Mouse (Mus musculus) CH12.LX (cell line): ENCODE results near the gene Coro2a. TPM values are rescaled to one million over a fixed set of nuclear protein-coding genes. Genes with fewer than 3 reads are reported as not detected.
A peak's percentile ranks its signal among the peaks of the same experiment; 100 is the strongest.

ENCODE experiments used
- DNase-seq: peaks from one replicate; pipeline ENCODE4 v3.0.0-alpha.2; 2013; ENCODE audit errors: extremely low read depth
- H3K27ac ChIP-seq: 2 replicates; pipeline ENCODE4 v1.5.1; 2012; ENCODE audit warnings: low read depth, mild to moderate bottlenecking, control low read depth, moderate library complexity; ENCODE audit not compliant: insufficient read depth
- H3K27me3 ChIP-seq: replicated peaks from 2 replicates; pipeline ENCODE3; 2012; ENCODE audit warnings: inconsistent platforms
- H3K36me3 ChIP-seq, 2 experiments: replicated peaks in 1 of 2; 2 replicates each; pipeline versions ENCODE3 to v1.6.1; 2012; ENCODE audit warnings: inconsistent platforms in 1 of 2, low read length in 1 of 2, mild to moderate bottlenecking in 1 of 2, mixed read lengths in 1 of 2, moderate library complexity in 1 of 2; ENCODE audit not compliant: control insufficient read depth in 1 of 2, insufficient read depth in 1 of 2
- H3K4me1 ChIP-seq, 2 experiments: 2 replicates each; pipeline ENCODE4 v1.6.1; 2012; ENCODE audit warnings: inconsistent platforms in 1 of 2, moderate library complexity in 1 of 2; ENCODE audit not compliant: insufficient read depth in 2 of 2, control insufficient read depth in 1 of 2
- H3K4me2 ChIP-seq: 2 replicates; pipeline ENCODE4 v1.6.1; 2012; ENCODE audit warnings: low read depth, mild to moderate bottlenecking, control low read depth; ENCODE audit not compliant: poor library complexity, insufficient read depth, severe bottlenecking
- H3K4me3 ChIP-seq, 3 experiments: fragments of 150-350 bp in 1 of 3; sonication (generic) in 1 of 3; replicated peaks in 1 of 3; 2 replicates each; pipeline versions ENCODE3 to v1.5.1; 2011 to 2012; ENCODE audit warnings: low read depth in 2 of 3, low read length in 2 of 3, mild to moderate bottlenecking in 2 of 3, moderate library complexity in 2 of 3, control low read depth in 1 of 3, improper control_type of control experiment in 1 of 3, inconsistent platforms in 1 of 3, mixed read lengths in 1 of 3; ENCODE audit not compliant: poor library complexity in 1 of 3
- H3K79me2 ChIP-seq: replicated peaks from 2 replicates; pipeline ENCODE4 v1.6.1; 2012; ENCODE audit warnings: mild to moderate bottlenecking, moderate library complexity; ENCODE audit not compliant: control insufficient read depth, poor library complexity, insufficient read depth, severe bottlenecking; ENCODE audit errors: extremely low read depth
- H3K9ac ChIP-seq: 2 replicates; pipeline ENCODE4 v1.6.1; 2012; ENCODE audit warnings: low read depth, mild to moderate bottlenecking, control low read depth, moderate library complexity; ENCODE audit not compliant: insufficient read depth
- H3K9me3 ChIP-seq: replicated peaks from 2 replicates; pipeline ENCODE3; 2012; ENCODE audit warnings: low read length, inconsistent platforms, mixed read lengths
- BHLHE40 ChIP-seq: IDR thresholded peaks from 2 replicates; pipeline ENCODE4 v1.6.1; 2011; ENCODE audit warnings: mild to moderate bottlenecking, low read depth, low read length, improper control_type of control experiment
- CHD1 ChIP-seq: IDR thresholded peaks from 2 replicates; pipeline ENCODE4 v1.6.1; 2012; ENCODE audit warnings: low read depth, low read length, improper control_type of control experiment, inconsistent platforms
- CTCF ChIP-seq, 2 experiments: IDR thresholded peaks in 1 of 2; conservative IDR thresholded peaks in 1 of 2; 2 replicates each; pipeline ENCODE4 v1.5.1; 2011 to 2012; ENCODE audit warnings: low read depth in 2 of 2, low read length in 2 of 2, improper control_type of control experiment in 1 of 2, inconsistent platforms in 1 of 2, mild to moderate bottlenecking in 1 of 2, moderate library complexity in 1 of 2
- E2F4 ChIP-seq: IDR thresholded peaks from 2 replicates; pipeline ENCODE4 v1.6.1; 2011; ENCODE audit warnings: low read depth, low read length, improper control_type of control experiment; ENCODE audit not compliant: insufficient replicate concordance
- EP300 ChIP-seq: IDR thresholded peaks from 2 replicates; pipeline ENCODE4 v1.6.1; 2011; ENCODE audit warnings: low read length, improper control_type of control experiment
- ETS1 ChIP-seq: conservative IDR thresholded peaks from 2 replicates; pipeline ENCODE4 v1.6.1; 2012; ENCODE audit warnings: low read depth, mild to moderate bottlenecking, inconsistent platforms, low read length, improper control_type of control experiment, moderate library complexity
- GABPA ChIP-seq: IDR thresholded peaks from 2 replicates; pipeline ENCODE4 v1.6.1; 2012; ENCODE audit warnings: low read depth, low read length, improper control_type of control experiment, inconsistent platforms; ENCODE audit not compliant: insufficient replicate concordance
- IRF4 ChIP-seq: IDR thresholded peaks from 2 replicates; pipeline ENCODE4 v1.6.1; 2014; ENCODE audit warnings: low read depth, mild to moderate bottlenecking, inconsistent platforms, low read length, improper control_type of control experiment
- JUN ChIP-seq: IDR thresholded peaks from 2 replicates; pipeline ENCODE4 v1.6.1; 2011; ENCODE audit warnings: low read depth, mild to moderate bottlenecking, low read length, improper control_type of control experiment, moderate library complexity; ENCODE audit not compliant: insufficient read depth
- MAFK ChIP-seq: IDR thresholded peaks from 2 replicates; pipeline ENCODE4 v1.6.1; 2011; ENCODE audit warnings: low read length, improper control_type of control experiment; ENCODE audit not compliant: insufficient replicate concordance
- MYC ChIP-seq: IDR thresholded peaks from 2 replicates; pipeline ENCODE4 v1.6.1; 2011; ENCODE audit warnings: low read depth, mild to moderate bottlenecking, improper control_type of control experiment, low read length
- NRF1 ChIP-seq: IDR thresholded peaks from 2 replicates; pipeline ENCODE4 v1.6.1; 2014; ENCODE audit warnings: low read depth, mild to moderate bottlenecking, inconsistent platforms, low read length, improper control_type of control experiment, moderate library complexity
- POLR2A ChIP-seq: IDR thresholded peaks from 2 replicates; pipeline ENCODE4 v1.6.1; 2011; ENCODE audit warnings: low read depth, mild to moderate bottlenecking, improper control_type of control experiment, low read length
- RAD21 ChIP-seq: IDR thresholded peaks from 2 replicates; pipeline ENCODE4 v1.6.1; 2011; ENCODE audit warnings: low read depth, mild to moderate bottlenecking, low read length, improper control_type of control experiment, moderate library complexity
- SIN3A ChIP-seq: IDR thresholded peaks from 2 replicates; pipeline ENCODE4 v1.6.1; 2012; ENCODE audit warnings: low read length, improper control_type of control experiment, inconsistent platforms
- TBP ChIP-seq: conservative IDR thresholded peaks from 2 replicates; pipeline ENCODE4 v1.6.1; 2011; ENCODE audit warnings: low read depth, low read length, improper control_type of control experiment
- TCF12 ChIP-seq: IDR thresholded peaks from 2 replicates; pipeline ENCODE4 v1.6.1; 2014; ENCODE audit warnings: low read depth, mild to moderate bottlenecking, inconsistent platforms, low read length, improper control_type of control experiment
- UBTF ChIP-seq: IDR thresholded peaks from 2 replicates; pipeline ENCODE4 v1.6.1; 2012; ENCODE audit warnings: low read depth, mild to moderate bottlenecking, inconsistent platforms, low read length, improper control_type of control experiment, moderate library complexity
- ZKSCAN1 ChIP-seq: IDR thresholded peaks from 2 replicates; pipeline ENCODE4 v1.6.1; 2012; ENCODE audit warnings: low read depth, inconsistent platforms, low read length, improper control_type of control experiment, borderline replicate concordance
- ZMIZ1 ChIP-seq: IDR thresholded peaks from 2 replicates; pipeline ENCODE4 v1.6.1; 2012; ENCODE audit warnings: low read depth, mild to moderate bottlenecking, inconsistent platforms, low read length, improper control_type of control experiment
- dilution Hi-C: fragments of 300-500 bp; cut with MboI; formaldehyde crosslinking; loops from 2 replicates; pipeline ENCODE4 v1.14.3; 2020; ENCODE audit warnings: low sequenced_read_pairs; ENCODE audit not compliant: extremely low pct_unique_long_range_greater_than_20kb, extremely low pct_ligation_motif_present
- in situ Hi-C: fragments of 300-500 bp; cut with MboI; formaldehyde crosslinking; loops from 3 replicates; pipeline ENCODE4 v1.14.3; 2019; ENCODE audit warnings: low sequenced_read_pairs, low pct_ligation_motif_present, low pct_unique_long_range_greater_than_20kb, mixed read lengths
- polyA plus RNA-seq: library from polyadenylated mRNA; unstranded; fragments of >175 nt; gene quantifications from 2 replicates; pipeline ENCODE4 v1.2.1, GENCODE M21; 2012; ENCODE audit warnings: low read depth; ENCODE audit not compliant: insufficient read length
- total RNA-seq, 2 experiments: library from RNA; depleted of rRNA; stranded (reverse); fragments of 300-350 nt in 1 of 2; fragments of >200 nt in 1 of 2; gene quantifications; 2 replicates each; pipeline ENCODE4 v1.2.3; 2012 to 2014

Coro2a gene
- total and polyA plus RNA-seq, 3 experiments, result 24.6 to 223 (median 129) TPM

DNA sequence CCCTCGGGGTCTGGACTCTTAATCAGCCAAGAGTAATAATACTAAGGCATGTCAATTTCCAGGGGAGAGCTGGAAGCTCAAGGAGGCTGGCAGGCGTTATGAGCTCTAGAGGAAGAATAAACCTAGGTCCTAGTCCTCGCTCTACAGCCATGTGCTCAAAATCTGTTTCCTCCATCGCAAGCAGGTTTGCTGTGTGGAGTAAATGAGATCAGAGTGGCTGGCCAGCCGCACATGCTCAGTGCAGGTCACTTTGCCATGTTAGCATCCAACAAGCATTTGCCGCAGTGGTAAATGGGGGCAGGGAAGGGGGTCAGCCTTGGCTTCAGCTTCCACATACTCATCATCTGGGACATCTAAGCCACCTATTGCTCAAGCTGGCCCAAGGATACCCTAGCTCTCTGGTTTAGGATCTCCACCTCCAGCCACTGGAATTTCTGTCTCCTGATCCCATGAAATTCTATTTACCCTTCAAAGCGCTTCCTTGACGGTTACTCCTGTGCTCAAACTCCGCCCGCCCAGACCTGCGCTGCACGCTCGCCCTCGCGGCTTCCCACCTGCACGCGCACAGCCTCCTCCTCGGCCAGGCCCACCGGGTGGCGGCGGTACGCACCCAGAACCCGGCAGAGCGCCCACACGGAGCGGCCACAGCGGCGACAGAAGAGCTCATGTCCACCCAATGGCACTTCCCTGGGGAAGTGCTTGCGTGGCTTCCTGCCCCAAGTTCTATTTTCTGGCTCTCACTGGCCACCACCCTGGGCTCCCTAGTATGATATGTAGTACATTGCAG is 67.9 kb downstream of the Coro2a start (continued):
- no peak for TF ChIP-seq GABPA

DNA sequence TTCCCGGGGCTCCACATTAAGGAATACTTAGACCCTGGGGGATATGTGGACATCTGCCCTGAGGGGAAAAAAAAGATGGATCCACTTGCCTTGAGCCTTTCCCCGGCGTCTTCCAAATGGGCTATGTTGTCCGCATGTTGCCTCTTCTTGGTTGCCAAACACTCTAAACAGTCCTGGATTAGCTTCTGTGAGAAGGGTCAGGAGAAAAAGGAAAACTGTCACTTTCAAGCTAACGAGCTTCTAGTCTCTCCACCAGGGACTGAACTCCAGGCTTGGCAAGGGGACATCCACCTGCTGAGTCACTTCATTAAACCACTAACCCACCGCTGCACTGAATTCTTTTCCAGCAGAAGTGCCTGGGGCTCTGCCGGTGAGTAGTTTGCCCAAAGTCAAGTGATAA is 69.1 kb downstream of the Coro2a start:
- TF ChIP-seq NRF1, result no peak
- no peak for TF ChIP-seq BHLHE40
- TF ChIP-seq MAFK, result no peak
- TF ChIP-seq IRF4, result no peak
- no peak for TF ChIP-seq ZMIZ1
- no peak for TF ChIP-seq JUN
- TF ChIP-seq RAD21, result no peak
- TF ChIP-seq GABPA, result no peak
- no peak for TF ChIP-seq SIN3A
- TF ChIP-seq CTCF (conservative IDR thresholded peaks at IDR 0.05 in 1 of 2, IDR thresholded peaks at IDR 0.05 in 1 of 2; ENCODE audit: low read depth in 2 of 2, low read length in 2 of 2), result no peak
- TF ChIP-seq UBTF, result no peak
- TF ChIP-seq POLR2A, result no peak
- TF ChIP-seq TBP, result no peak
- no peak for TF ChIP-seq ETS1
- no peak for TF ChIP-seq EP300
- no peak for TF ChIP-seq CHD1
- TF ChIP-seq, all 38 proteins: peak for 0
- no peak for DNase-seq
- Histone ChIP-seq H3K27me3 (no peaks in the 10 kb centered on the region), H3K36me3 (peaks cover 39 to 56% of the 10 kb centered on the region in 2 experiments), H3K9ac (0 out of 2 replicates have a peak overlapping the region, but pooled peaks have one; percentile 10), H3K27ac (no peak overlapping the region), H3K9me3 (no peaks in the 10 kb centered on the region), H3K4me3 (no peak overlapping the region), H3K4me1 (peaks cover 5 to 41% of the 10 kb centered on the region in 2 experiments), H3K4me2 (peak overlapping the region; percentile 16; the same call in 1 of the 2 replicates), H3K79me2 (peaks cover 9% of the 10 kb centered on the region; the same call in 1 of the 2 replicates)
- dilution Hi-C loops, result no loop called here
- in situ Hi-C loops, result loop anchor here (10.0 kb wide), 1 partner anchor 122 kb away; the partner anchor contains the start of gene Tbc1d2

DNA sequence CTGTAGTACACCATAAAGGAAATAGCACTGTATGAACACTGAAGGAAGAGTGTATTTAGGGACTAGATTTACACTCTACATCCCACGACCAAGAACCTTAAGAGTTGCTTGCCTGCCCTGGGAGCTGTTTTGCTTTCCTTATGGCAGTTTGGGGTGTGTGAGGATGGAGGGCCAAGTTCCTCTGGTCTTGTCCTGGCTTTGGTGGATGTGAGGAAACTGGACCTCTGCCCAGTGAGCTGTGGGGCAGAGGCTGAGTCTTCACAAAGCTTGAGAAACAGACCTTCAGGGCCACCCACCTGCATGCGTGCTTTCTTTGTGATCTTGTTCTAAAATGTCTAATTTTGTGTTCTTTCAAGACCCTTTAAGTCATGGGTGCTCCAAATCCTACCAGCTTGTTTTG is 69.5 kb downstream of the Coro2a start:
- no peaks in the 10 kb centered on the region for H3K27me3 ChIP-seq
- no peak overlapping the region for H3K27ac ChIP-seq
- in situ Hi-C loops, result loop anchor here (10.0 kb wide), 1 partner anchor 122 kb away; the partner anchor contains the start of gene Tbc1d2
- TF ChIP-seq NRF1 (no peak), TCF12 (no peak), ZKSCAN1 (no peak), MYC (no peak), JUN (no peak), E2F4 (no peak)
- TF ChIP-seq, all 38 proteins: peak for 0
- Histone ChIP-seq H3K9me3 (no peaks in the 10 kb centered on the region), H3K36me3 (peaks cover 35 to 52% of the 10 kb centered on the region in 2 experiments), H3K79me2 (peaks cover 9% of the 10 kb centered on the region; the same call in 1 of the 2 replicates), H3K4me2 (no peak overlapping the region), H3K4me1 (peaks cover 5 to 42% of the 10 kb centered on the region in 2 experiments), H3K9ac (no peak overlapping the region), H3K4me3 (no peak overlapping the region)
- DNase-seq, result no peak
- dilution Hi-C loops, result no loop called here
